Mouse (Mus musculus) cerebellum, adult 9-11 months (tissue): Measurements from ENCODE around the gene Matk.

Experiments used
- DNase-seq: peaks from one replicate; pipeline ENCODE4 v3.0.0; 2022

Gene Matk

GRCm38 (mm10) chr10:81304597-81305238, 52.0 kb downstream of the Matk start:
- peak; percentile 84 for DNase-seq

DNA sequence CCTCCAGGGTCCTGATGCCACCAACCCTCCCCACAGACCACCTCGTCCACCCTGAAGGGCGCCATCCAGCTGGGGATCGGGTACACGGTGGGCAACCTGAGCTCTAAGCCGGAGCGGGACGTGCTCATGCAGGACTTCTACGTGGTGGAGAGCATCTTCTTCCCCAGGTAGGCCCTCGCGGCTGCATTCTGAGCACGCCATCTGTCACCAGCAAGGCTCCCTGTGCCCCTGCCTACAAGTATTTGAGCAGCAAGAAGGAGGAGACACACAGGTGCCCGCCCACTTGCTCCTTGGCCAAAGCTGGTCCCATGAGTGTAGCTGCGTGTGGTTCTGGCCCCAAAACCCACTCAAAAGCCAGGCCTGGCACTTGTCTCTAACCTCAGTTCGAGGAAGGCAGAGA, 52.9 kb downstream of the Matk start:
- DNase-seq: peak; percentile 78

DNA sequence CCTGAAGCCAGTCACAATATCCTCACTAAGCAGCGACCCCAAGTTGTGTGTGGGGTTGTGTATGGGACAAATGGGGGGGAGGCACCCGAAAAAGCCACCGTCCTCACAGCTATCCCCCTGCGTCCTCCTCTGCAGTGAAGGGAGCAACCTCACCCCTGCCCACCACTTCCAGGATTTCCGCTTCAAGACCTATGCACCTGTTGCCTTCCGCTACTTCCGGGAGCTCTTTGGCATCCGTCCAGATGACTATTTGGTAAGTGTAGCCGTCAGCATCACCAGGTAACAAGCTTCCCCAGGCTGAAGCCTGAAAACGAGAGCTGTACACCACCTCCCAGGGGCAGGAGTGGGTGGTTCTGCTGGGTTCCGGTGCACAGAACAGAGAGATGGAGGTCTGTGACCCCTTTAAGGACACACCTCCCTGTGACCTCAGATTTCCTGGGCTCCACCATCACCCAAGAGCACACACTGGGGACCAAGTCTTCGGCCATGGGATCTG, 53.5 kb downstream of the Matk start:
- peak; percentile 66 for DNase-seq

GRCm38 (mm10) chr10:81306837-81307682, 54.3 kb downstream of the Matk start:
- peak; percentile 55 for DNase-seq

DNA sequence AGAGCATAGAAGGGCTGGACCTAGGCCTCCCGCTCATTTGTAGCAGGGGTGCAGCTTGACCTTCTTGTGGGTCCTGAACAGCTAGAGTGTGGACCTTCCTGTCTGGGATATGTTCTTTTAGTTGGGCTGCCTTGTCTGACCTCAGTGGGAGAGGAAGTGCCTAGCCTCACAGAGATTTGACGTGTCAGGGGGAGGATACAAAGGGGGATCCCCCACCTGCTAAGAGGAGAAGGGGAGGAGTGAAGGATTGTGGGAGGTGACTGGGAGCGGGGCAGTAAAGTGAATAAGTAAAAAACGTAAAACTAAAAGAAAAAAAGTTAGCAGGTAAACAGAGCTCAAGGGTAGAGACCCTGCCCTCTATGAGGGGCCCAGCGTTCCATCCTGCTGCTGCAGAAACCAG, 56.8 kb downstream of the Matk start:
- DNase-seq: no peak
